Mouse (Mus musculus): ENCODE measurements at regions not wholly inside any gene's neighbourhood (a gene's known extent, or its start where the extent isn't known, plus 50 kb on each side); places are given as distances from the start of the nearest gene placed in this dataset.

DNA sequence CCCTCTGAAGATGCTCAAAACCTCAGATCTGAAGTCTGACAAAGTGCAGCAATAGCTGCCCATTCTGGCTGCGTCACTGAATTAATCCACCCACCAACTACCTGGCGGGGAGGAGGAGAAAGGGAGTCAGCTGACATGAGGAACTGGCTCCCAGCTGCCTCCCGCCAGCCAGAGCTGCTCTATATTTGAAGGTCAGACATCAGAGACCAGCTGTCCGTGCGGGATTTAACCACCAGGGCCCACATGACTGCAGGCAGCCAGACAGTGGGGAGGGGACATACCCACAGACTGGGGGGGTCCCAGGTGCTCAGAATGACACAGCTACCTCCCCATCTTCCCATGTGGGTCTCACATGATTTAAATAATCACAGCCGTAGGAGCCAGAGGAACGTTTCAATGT lies 94.8 kb upstream of the Aldh1b1 start:
- no peak for DNase-seq

DNA sequence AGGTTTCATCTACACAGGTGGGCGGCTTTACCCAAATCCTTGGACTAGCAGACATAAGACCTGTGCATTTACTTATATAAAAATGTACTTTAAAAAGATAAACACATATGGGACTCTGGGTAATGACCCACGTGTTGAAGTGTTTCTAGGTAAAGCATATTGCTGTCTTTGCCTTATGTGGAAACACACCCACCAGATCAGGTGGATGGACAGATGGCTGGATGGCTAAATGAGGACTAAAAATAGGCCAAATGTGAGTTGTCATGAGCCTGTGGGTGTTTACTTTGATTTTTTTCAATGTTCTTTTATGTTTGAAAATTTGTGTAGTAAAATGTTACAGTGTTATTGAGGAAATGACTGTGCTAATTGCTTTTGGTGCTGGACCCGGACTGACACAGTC lies 99.2 kb upstream of the Aldh1b1 start:
- no peak for DNase-seq

DNA sequence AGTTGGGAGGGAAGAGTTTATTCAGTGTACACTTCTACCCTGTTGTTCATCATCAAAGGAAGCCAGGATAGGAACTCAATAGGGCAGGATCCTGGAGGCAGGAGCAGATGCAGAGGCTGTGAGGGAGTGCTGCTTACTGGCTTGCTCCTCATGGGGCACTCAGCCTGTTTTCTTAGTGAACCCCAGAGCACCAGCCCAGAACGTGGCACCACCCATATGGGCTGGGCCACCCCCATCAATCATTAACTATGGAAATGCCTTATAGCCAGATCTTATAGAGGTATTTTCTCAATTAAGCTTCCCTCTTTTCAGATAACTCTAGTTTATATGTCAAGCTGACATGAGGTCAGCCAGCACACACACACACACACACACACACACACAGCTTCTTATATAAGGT lies 103.6 kb upstream of the Aldh1b1 start:
- no peak for DNase-seq

DNA sequence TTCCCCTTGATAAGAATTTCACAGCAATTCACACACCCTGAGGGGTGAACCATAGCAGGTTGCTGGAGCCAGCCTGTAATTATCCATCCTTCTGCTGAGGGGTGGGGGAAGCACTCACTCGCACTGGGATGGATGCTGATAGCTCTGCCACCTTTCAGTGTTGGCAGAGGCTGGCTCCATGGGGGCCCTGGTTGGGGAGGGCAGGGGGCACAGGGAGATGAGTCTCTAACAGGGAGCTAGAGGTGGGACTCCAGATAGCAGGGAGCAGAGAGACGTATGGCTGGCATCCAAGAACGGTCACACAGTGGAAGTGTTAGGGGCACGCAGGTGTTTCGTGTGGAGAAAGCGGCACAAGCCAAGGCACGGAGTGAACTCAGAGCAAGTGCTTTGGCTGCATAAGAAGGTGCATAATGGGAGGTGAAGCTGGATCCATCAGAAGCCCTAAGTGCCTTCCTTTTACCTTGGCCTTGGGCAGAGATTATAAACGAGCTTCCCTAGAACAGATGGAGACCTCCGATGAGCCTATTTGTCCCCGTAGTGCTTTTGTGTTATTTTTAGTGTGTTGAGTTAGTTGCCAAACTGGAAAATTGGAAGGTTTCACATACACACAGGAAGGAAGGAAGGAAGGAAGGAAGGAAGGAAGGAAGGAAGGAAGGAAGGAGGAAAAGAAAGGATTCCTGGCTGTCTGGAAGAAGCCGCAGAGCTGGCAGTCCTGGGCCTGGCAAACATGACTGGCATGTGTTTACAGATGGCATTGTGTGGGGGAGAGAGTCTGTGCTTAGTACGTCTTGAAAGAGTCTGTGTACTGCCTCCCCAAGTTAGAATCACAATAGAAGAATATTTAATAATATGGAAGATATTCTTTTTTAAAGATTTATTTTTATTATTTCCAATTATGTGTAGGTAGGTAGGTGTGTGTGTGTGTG lies 108.6 kb upstream of the Aldh1b1 start:
- no peak for DNase-seq

DNA sequence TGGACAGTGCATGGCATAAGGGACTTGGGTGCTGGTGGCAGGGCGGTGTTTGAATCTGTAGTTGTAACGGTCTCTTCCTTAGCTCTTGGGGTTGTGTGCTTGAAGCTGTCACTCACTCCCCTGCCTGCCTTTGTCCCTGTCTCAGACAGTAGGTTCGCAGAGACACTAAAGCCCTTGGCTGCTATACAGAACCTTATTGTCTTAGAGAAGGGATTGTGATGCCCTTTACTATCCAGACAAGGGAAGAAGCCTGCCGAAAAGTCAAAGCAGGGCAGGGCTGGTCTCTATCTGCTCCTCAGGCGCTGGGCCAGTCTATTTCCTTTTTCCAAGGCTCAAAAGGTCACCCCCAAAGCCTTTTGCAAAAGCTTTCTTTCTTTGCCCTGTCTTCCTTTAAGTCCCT lies 109.2 kb upstream of the Aldh1b1 start:
- no peak for DNase-seq

DNA sequence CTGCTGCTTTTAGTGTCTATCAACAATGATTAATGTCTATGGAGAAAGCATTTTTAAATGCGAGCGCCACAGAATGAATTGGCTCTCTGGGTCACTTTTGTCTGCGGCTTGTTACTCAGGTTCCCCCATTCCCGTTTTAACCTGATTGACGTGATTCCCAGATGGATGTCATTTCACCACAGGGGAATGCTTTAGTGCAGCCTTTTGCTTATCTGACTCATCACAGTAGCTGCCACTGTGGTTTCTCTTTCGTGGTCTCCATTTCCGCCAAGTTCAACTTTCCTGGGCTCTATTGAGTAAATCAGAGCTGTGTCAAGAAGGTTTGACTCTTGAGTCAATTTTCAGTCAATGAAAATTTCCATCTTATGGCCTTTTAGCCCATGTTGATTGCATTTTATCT lies 110.6 kb upstream of the Aldh1b1 start:
- DNase-seq: no peak

DNA sequence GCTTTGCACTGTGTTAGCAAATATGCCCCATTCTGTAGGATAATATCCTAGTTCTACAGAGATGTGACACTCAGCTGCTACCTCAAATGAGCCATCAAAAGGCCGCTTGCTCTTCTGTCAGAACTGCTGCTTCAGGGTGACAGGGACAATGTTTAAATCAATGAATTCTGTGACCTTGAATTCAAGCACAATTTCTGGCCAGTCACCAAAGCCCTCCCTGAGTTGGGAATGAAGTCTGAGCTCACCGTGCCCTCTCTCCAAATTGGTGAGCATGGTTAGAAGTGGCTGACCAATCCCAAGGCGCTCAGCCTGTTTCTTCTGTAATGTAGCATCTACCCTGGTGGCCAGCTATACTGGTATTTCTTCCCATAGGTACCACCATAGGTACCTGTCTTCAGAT lies 113.8 kb upstream of the Aldh1b1 start:
- DNase-seq: no peak

DNA sequence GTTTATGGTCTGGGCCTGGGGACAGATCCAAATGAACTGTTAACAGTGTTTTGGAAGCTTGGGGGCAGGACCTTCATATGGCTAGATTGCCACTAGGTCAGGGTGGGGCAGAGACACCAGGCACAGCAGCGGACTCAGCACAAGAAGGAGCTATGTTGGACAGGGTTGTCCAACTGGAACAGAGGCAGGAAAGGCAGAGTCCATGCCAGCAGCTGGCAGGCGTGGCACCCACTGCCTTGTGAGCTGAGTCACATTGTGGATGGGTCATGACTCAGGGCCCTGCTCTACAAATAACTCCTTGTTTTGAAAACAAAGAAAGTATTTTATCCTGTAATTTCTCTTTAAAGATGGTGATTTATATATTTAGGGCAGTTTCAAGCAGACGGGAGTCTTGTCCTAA lies 115.6 kb upstream of the Aldh1b1 start:
- DNase-seq: no peak

DNA sequence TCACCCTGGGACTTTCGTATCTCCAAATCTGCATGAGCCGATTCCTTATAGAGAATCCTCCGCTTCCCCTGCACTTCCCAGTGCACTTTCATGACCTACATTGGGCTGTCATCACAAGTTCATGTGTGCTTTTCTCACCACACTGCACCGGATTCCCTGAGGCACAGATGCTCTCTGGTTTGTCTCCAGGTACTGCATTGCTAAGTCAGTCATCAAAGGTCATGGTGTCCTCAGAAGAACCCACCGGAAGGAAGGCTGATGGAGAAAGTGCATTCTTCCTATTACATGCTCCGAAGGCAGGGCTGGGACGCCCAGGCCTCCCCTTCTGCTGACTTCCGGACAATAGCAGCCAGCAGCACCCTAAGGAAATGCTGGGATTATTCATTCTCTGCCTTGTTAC lies 116.1 kb upstream of the Aldh1b1 start:
- no peak for DNase-seq

DNA sequence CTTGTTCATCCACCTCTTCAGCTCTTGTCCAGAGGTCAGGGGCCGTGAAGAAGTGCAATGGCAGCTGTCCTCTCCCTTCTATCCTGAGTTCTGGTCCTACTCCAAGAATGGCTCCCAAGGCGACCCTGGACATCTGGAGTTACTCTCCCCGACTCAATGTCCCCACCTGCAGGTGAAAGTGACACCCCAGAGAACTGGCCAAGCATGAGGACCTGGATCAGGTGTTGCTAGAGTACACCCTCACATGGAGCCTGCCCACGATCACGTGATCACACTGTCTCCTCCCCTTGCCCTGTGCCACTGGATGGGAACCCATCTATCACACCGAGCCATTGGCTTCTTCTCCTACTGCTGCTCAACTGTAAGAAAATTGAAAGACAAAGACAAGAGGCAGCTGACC lies 122.7 kb upstream of the Aldh1b1 start:
- DNase-seq: no peak

DNA sequence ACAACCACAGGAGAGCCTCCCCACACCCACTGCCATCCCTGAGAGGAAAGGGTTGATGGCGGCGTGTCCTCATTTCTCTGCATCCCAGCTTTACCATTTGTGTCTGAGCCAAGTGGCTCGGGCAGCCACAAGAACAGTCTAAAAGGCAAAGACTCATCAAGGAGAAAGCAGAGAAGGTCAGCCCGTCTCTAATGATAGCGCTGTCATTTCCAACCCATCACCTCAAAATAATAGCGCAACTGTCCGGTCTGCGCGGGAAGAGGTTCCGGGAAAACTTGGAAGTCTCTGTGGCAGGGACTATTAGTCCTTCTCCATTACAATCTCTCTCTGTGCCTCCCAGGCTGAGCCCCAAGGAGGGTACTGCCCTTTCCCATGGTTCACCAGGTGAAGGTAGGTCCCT lies 124.5 kb upstream of the Aldh1b1 start:
- no peak for DNase-seq

DNA sequence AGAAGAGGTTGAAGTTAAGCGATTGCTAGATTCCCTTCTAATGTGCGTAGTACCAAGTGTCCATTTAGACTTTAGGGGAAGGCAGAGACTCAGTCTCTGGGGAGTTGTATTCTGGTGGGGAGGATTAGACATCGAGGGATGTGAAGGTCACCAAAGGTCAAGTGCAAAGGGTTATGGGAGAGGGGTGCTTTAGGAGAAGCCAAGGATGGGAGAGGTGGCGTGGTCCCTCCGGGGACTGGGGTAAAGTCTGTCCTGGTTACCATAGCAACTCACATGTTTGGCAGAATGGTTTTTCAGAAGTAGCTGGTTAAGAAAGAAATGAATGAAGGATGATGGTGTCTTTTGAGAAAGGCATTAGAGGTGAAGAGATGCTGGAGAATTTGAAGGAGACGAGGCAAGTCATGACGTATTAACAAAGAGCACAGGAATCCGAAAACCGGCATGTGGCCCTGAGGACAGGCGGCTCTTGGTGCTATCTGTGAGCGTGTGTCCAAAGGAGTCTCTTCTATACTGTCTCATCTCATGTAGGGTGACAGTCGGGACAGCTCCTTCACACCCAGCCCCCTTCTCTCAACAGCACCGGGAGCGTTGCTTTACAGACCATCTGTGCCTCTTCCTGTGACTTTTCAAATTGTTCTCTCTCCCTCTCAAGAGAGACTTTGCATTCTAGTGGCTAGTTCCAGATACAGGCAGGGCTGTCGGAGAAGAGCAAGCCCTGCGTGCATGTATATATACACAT lies 125.6 kb upstream of the Aldh1b1 start:
- DNase-seq: no peak

DNA sequence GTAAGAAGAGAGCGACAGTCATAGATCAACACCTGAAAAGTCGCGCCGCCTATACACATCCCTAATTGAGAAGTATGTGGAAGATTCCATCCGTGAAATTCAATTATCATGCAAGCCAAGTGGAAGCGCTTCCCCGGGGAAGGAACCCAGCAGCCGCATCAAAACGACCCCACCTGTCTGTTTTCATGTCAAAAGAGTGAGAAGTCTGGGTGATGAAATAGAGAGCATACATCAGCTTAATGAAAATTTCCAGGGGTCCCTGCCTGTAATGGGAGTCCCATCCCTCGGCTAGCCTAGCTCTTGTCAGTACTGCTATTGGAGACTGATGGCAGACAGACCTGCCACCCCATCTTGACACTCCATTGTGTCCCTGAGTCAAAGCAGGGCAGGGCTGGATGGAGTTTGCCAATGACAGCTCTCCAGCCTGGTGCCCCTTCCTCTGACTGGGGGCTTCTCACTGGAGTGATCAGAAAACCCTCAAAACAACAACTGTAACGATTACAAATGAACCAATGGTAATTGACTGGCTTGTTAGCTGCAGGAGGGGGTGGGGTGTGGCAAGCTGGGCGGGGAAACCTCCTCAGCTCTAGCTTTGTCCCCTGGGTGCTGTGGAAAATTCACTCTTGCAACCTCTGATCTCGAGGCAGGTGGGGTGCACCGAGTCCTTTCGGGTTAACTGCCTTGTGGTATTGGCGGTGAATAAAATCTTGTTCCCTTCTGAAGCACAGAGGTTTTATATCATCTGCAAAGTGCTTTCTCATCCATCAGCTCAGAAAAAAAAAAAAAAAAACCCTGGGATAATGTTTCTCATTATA lies 126.4 kb upstream of the Aldh1b1 start:
- no peak for DNase-seq

DNA sequence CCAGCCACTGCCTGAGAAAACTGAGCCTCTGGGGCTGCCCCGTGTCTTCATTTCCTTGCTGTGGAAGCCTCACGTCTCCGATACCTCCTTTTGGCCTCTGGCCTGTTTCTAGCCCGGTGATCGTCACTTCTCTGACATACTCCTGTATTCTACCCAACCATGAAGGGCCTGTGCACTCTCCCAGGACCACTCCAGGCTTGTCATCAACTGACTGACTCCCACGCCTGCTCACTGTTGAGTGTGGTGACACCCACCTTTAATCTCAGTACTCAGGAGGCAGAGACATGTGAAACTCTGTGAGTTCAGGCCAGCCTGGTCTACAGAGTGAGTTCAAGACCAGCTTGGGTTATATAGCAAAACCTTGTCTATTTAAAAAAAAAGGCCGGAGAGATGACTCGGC lies 132.1 kb upstream of the Shb start:
- no peak for DNase-seq

DNA sequence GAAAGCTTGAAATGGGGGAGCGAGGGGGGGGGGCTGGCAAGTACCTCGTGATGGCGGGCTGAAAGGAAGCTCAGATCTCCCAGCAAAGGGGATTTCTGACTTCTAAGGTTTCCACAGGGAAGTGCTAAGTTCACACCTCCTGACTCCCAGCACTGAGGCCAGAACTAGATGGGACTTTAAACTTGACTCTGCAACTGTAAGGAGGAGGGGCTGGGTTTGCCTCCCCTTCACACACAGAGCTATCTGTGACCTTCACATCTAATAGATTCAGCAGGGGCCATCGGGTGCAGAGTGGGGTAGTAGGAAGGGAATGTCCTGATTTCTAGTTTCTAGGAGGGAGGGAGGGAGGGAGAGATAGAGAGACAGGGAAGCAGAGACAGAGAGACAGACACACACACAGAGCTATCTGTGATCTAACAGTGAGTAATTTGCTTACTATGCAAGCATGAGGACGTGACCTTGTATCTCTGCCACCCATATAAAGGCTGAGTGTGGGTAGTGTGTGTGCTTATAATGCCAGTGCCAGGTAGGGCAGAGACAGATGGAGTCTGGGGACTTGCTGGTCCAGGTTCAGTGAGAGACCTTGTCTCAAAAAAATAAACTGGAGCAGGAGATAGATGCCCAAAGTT lies 125.2 kb upstream of the Shb start:
- no peak for DNase-seq

DNA sequence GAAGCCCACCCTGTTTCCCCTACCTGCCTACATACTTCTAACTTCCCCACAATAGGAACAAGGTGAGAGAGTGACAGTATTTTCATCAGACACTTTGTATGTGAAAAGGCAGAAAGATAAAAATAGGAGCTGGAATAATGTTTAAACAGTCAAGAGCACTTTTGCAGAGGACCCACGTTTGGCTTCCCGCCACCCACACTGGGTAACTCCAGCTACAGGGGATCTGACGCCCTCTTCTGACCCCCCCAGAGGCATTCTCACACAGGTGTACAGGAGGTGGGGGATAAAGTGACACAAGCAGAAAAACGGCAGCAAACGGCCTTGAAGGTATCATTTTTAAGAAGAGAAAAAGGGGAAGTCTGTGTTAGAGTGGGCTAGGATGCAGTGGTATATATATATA lies 123.5 kb upstream of the Shb start:
- no peak for DNase-seq

DNA sequence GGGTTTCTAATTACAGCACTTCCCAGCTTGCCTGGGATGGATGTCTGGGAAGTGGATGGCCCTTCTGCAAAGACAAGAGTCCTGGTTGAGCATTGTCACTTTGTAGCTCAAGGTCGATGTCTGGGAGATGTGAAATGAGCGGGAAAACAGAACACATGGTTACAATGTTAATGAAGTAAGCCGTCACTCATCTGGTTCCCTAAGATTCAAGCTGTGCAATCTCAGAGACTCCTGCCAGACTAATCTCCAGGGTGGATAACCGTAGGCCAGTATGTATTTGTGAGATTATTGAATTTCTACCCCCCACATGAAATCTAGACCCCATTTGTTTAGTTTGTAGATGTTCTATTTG lies 122.5 kb upstream of the Shb start:
- no peak for DNase-seq

DNA sequence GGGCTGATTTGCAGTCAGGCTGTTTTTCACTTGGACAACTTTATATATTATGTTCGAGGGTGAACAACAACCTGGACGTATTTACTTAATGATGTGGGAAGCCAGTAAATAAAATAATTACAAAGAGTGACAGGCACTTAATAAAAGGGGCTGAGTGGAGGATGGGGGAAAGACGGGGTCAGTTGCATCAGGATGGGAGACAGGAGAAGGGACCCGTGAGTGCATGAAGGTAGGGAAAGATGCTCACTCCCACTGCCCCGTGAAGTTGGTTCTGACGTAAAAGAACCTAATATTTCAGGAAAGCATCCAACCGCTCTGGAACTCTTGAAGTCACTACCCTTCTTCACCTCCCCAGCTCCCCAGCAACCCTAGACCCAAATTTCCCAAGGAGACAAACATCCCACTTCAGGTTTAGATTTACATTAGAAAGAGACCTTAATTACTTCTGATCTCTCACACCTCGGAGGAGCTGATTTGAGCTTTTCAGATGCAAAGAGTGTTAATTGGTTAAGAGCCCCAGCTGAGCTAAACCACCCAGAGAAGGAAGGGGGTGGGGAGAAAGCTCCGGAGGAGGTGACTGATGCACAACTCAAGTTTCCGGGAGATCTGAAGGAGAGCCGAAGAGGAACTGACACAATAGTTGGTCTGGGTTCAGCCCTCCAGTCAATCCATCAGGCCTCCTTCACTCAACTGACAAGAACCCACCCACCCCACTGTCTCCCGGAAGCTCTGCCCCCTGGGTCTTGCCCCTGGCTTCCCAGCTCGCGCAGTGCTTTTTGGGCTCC lies 121.9 kb upstream of the Shb start:
- no peak for DNase-seq

DNA sequence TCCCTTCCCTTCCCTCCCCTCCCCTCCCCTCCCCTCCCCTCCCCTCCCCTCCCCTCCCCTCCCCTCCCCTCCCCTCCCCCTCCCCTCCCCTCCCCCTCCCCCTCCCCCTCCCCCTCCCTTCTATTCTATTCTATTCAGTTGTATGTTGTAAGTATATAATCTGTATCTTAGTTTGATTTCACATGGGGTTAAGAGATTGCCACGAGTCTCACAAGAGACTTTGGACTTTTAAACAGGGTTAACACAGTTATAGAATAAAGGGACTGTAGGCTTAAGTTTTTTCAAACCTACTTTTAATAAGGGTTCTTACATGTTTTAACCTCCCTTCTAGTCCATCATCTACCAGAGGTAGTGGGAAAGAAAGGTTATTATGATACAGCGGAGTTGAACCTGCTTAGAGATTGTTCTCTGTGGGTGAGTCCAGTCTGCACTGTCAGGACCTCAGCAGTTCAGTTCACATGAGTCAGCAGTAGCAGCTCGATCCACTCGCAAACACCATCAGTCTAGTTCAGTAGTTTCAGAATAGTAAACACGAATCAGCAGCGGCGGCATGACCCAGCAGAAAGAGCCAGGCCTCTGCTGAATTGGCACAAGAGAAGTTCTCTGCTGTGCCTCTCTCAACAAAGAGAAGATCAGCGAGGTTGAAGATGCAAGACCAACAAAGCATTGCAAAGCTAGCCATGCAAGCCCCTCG lies 116.8 kb upstream of the Shb start:
- no peak for DNase-seq

DNA sequence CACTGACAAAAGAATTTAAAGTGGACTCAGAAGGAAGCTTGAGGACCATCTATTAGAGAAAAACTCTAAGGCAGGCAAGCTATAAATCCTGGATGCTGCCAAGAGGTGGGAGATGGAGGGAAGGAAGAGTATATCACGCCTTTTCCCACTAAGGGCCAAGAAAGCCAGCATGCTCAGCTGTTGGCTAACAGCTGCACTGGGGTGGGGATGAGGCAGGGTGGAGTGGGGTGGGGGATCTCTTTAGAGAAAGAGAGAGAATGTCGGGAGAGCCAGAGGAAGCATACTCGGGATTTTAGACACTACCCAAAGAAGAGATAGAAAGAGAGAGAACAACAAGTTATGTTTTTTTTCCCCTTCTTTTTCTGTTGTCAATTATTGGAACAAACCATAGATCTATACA lies 115.2 kb upstream of the Shb start:
- no peak for DNase-seq

DNA sequence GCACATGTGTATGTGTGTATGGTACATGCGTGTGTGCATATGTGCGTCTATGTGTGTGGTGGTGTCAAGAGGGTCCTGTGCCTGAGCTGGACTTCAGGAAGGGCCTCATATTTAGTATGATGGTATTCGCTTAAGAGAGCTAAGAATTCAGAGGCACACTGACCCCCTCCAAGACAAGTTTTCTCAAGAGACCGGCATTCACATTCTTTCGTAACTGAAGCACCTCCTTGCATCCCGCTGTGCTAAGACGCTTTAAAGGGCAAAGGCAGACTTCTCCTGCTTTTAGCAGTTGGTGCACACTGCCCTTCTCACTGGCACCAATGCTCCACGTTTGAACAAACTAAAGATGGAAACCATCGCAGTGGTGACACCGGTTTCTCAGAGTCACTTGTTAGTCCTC lies 110.3 kb upstream of the Shb start:
- no peak for DNase-seq

DNA sequence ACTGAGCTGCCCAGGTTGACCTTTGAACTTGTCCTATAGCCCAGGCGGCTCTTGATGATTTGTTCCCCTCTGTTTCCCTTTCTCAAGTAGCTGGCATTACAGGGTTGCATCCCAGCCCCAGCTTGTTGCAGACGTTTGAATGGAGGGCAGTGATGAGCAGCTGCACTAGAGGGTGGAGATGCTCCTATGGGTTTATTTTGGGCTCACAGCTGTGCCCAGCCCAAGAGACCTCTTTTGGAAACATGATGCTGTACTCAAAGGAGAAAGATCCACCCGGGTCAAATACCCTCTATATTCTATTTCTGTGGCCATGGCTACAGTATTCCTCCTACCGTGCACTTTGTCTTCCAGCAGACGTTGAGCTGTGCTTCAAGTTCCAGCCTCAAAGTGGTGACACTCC lies 109.0 kb upstream of the Shb start:
- no peak for DNase-seq
